Mouse (Mus musculus) brain, embryonic 14.5 days (tissue): ENCODE measurements around the gene Retreg2.

Source experiments
- CTCF ChIP-seq: fragments of 200-500 bp; IDR thresholded peaks from 2 replicates; pipeline ENCODE4 v1.5.1; 2012; ENCODE audit warnings: inconsistent platforms, mild to moderate bottlenecking, moderate library complexity, borderline replicate concordance; ENCODE audit not compliant: insufficient read depth, insufficient read length; ENCODE audit errors: extremely low read depth
- POLR2A ChIP-seq: fragments of 200-500 bp; IDR thresholded peaks from 2 replicates; pipeline ENCODE4 v1.6.1; 2012; ENCODE audit warnings: mild to moderate bottlenecking, inconsistent platforms, borderline replicate concordance; ENCODE audit not compliant: poor library complexity, insufficient read depth, insufficient read length, severe bottlenecking; ENCODE audit errors: extremely low read depth

DNA sequence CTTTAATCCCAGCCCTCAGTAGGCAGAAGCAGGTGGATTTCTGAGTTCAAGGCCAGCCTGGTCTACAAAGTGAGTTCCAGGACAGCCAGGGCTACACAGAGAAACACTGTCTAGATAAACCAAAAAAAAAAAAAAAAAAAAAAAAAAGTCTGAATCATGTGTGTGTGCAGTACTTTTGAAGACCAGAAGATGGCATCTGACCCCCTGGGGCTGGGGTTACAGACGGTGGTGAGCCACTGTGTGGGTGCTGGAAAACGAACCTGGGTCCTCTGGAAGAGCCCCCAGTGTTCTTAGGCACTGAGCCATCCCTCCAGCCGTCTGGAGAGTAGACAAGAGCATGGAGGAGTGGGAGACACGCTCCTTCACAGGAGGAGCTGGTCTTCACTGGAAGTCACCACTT, 39.6 kb downstream of the Retreg2 start:
- TF ChIP-seq POLR2A (no peak), CTCF (no peak)
